Mouse (Mus musculus) frontal cortex, adult 2 months (tissue): Measurements from ENCODE around the gene Trmt44. TPM values are rescaled to one million over a fixed set of nuclear protein-coding genes. Genes with fewer than 3 reads are reported as not detected.
"Not testable (repeated sequence)": the region's sequence is repeated elsewhere in the genome, so short reads cannot be mapped to it uniquely, and the experiment has no call there.

Experiments
- DNase-seq, 2 experiments: peaks; one replicate each; pipeline ENCODE4 v3.0.0; 2022; ENCODE audit warnings: low spot score in 1 of 2; ENCODE audit errors: extremely low spot score in 1 of 2
- polyA plus RNA-seq: library from polyadenylated mRNA; depleted of rRNA; stranded (reverse); fragments of >200 nt; gene quantifications from 2 replicates; pipeline ENCODE4 v1.2.3, GENCODE M21; 2012

Gene Trmt44
- polyA plus RNA-seq, 1 experiment, result 6.8 TPM

DNA sequence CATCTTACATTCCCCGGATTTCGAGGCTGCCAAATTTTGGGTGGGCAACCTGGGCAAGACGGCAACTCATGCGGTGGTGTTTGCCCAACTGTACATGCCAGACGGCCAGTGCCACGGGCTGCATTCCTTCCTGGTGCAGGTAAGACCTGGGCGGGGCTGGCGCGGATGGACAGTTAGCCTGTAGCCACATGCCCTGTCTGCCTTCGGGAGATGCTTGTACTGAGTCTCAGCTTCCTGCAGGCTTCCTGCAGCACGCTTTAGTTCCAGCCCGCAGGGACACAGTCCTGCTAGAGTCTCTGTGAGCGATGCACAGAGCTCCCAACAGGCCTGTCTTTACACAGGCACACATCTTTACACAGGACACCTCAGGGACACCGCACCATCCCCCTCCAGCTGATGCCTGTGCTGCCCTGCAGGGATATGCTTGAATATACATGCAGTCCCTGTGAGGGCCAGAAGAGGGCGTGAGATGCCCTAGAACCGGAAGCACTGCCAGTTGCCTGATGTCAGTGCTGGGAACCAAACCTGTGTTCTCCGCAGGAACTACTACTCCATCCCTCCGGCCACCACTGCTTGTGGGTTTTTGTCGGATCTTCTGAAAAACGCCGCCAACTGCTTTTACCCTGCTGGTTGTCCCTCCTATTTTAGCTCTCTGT lies 17.3 kb upstream of the Trmt44 start:
- DNase-seq, result no peak

DNA sequence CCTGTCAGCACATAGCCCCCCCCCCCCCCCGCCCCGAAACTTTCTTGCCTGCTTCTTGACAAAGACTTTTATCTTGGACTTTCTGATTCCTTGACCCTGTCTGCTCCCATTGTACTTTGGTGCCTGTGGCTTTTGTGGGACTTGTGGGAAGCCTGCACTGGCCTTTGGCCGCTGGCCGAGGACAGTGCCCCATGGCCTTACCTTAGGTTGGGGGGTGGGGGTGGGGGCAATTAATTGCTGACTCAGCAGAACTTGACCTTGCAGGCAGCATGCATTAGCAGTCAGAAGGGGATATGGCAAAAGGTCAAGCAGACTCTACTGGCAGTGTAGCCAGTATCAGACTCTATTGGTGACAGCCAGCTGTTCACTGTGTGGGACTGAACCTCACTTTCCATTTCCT lies 16.6 kb upstream of the Trmt44 start:
- no peak for DNase-seq

DNA sequence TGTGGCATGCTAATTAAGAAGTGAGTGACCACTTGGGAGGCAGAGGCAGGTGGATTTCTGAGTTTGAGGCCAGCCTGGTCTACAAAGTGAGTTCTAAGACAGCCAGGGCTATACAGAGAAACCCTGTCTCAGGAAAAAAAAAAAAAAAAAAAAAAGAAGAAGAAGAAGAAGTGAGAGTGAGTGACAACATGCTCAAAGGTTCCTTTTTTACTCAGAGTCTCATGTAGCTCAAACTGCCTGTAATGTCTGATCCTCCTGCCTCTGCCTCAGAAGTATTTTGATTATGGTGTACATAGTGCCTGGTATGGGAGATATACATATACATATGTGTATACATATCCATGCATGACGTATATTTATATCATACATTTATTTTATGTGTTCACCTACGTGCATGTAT lies 9.4 kb upstream of the Trmt44 start:
- not testable (repeated sequence) for DNase-seq

DNA sequence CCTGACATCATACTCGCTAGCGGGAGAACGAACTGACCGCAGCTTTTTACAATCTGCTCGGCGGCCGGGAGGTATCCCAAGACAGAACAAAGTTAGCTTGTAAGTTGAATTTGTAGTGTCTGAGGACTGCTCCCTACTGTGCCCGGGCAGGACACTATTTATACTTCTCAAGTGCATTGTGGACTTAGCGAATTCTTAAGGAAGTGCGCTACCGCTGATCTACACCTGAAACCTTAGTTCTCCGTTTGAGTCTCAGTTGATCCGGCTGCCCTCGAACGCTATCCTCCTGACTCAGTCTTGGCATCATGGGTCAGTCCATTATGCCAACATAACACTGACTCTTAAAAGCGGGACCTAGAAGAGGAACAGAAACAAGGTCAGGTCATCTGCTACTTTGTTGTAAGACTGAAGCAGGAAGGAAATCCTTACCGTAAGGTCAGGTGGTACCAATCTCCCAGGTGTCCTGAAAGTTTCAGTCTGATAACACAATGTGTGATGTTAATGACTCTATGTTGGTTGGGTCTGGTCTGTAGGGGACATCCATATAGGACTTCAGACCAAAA lies 8.4 kb upstream of the Trmt44 start:
- DNase-seq, result no peak

DNA sequence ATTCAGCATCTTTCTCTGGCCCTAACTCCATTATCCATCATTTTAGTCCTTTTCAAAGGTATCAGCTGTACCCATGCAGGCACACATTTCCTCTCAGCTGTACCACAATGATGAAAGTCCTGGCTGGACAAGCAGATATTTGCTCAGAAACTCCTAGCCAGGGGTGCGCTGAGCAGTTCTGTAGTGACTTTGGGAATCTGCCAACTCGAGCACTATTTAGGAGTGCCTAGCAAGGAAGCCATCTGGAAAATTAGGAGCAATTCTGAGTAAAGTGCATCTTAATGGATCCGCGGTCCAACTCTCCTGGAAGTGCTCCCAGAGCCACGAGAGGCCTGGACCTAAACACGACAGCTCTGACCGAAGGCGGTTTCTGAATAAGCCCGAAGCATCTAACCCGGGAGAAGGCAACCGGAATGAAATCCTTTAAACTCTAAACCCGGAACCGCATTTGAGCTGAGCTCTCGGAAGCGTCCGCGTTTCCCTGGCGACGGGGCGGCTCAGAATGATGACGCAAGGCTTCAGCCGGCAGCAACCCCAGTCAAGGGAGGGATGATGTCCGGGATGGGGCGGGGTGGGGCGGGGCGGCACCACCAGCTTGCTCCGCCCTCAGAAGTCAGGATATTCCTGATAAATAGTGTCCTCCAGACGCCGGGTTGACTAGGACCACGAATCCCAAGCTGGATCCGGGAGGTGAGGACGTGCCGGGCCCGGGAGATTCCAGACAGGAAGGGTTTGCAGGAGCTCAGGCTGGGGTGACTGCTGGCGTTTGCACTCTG lies 7.8 kb upstream of the Trmt44 start, which contains the start of gene Acox3:
Gene Acox3 (plus strand): TSS at position 596 of the 776 bp plus-strand sequence.
- peak; percentile 94 to 99 for DNase-seq

DNA sequence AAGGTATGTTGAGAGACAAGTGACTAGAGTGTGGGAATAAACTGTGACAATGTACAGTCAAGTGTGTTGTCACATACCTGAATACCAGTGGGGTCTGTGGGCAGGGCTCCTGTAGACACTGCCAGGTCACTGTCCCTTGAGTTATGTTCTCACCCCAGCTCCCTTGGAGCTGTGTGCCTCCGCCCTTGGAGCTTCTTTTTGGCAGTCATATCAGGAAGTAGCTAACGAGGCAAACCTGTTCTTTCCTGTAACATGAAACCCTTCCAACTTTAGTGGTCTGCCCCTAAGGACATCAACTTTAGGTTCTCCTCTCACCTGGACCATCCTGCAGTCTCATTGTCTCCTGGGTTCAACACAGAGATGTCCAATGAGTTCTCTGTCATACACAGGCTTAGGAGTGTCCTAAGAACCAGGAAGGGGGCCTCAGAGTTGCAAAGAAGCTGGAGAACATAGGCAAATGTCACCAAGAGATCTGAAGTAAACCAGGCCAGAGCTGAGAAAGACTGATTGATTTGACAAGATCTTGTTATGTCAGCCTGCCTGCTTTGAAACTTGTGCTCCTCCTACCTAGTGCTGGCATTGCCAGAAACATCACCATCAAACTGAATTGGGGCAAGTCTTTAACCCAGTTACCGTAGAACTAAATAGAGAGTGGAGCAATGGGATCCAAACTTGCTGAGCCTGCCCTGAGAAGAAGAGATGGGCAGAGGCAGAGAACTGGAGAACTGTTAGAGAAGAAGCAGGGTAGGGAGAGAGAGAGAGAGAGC lies 5.5 kb upstream of the Trmt44 start:
- no peak for DNase-seq

DNA sequence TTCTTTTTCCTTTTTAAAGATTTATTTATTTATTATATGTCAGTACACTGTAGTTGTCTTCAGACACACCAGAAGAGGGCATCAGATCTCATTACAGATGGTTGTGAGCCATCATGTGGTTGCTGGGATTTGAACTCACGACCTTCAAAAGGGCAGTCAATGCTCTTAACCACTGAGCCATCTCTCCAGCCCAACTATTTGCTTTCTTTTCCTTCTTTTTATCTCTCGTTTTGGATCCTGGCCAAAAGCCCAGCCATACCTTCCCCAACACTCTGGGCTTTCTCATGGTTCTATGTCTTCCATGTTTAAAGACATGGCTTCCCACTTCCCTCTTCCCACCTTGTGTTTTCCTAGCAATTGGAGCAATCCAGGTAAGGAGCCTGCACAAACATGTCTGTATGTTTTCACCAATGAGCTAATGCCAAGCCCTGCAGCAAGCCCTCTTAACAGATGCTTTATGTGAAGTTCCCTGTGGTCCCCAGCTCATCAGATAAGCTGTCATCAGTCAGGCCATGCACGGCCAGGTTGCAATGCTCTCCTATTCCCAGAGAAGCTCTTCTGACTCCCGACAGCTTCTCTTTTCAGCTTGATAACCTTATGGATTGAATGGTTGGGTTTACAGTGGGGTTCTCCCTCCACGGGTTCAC lies 4.5 kb upstream of the Trmt44 start:
- DNase-seq, result no peak

DNA sequence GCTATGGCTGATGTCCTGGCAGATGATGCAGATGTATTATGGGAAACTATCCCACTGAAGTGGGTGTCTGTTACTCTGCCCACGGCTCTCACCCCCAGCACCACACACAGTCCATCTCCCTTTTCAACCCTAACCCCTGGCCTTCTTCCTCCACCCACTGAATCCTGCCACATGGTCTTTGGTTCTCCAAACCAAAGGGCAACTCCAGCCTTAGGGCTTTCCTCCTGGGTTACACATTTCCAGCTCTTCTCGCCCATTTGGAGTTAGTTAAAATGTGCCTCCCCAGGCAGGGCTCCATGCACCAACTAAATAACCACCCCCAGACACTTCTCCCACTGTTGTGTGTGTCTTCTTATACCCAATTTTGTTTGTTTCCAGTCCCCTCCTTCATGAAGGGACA lies 3.5 kb upstream of the Trmt44 start:
- no peak for DNase-seq

DNA sequence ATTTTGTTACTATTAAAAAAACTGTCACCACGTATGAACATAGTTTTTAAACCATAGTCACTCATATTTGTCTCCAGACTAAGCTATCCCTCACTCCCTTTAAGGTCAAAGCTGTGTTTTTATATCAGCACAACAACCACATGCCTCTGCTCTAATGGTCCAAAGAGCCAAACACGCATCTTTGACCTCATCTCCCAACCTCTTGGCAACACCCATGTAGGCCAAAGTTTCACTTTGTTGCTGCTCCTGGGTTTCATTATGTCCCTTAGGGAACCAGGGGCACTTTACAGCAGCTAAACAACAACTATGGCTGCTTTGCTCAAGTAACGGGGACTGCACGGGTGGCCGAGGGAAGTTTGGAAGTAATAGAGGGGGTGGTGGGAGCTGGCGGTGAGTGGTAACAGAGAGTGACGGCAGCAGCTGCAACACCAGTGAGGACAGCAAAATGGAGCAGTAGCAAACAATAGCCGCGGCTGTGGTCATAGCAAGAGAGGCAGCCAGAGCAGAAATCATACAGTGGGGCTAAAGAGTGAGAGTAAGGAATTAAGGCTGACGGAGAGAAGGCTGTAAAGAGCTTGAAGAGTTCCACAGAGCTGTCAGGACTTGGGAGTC lies 1.6 kb upstream of the Trmt44 start:
- no peak for DNase-seq

DNA sequence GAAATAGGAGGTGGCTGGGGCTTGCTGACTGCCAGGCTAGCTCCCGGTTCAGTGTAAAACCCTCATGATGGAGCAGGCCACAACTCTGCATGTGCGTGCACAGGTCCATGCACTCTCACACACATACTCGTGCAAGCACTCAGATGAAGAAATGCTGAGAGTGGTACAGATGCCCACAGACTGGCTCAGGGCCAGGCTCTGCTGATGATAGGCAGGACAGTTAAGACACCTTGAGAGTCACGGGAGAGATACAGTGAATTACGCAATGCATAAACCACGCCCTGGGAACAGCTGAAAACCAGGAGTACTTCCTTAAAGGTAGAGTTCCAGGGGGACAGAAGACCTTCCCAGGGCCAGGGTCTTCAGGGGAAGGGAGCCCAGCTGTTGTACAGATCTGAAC lies 3.3 kb downstream of the Trmt44 start:
- no peak for DNase-seq

DNA sequence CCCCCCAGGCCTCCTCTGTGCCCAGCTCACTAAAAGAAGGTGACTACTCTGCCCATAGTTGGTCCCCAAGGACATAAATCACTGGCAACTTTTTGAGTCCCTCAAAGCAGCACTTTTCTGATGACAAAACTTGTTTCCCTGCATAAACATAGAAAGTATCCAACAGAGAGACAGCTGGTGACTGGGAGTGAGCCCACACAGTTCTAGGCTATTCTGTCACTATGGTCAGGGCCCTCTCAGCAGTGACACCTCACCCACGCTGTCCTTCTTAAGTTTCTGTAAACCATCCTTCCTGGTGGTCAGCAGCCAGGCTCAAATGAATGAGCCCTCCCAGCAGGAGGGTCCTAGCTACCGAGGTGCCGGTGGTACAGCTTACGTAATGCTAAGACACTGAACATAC lies 8.2 kb downstream of the Trmt44 start:
- DNase-seq, result peak in 1 of 2 experiments; percentile 54

DNA sequence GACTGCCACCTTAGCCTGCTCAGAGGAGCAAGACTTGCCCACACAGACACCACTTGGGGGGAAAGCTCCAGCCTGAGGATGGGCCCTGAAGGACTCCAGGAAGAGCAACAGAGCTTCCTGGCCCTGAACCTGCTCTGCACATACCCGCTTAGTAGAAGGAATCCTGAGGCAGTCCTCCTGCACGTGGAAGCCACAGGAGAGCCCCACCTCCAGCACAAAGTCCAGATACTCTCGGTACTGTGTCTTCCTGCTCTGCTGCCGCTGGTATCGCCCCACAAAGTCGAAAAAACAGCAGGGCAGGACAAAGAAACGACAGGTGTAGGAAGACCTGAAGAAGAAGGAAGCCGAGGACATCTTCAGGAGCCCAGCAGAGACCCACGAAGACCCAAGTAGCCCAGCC lies 9.7 kb downstream of the Trmt44 start:
- DNase-seq, result no peak

DNA sequence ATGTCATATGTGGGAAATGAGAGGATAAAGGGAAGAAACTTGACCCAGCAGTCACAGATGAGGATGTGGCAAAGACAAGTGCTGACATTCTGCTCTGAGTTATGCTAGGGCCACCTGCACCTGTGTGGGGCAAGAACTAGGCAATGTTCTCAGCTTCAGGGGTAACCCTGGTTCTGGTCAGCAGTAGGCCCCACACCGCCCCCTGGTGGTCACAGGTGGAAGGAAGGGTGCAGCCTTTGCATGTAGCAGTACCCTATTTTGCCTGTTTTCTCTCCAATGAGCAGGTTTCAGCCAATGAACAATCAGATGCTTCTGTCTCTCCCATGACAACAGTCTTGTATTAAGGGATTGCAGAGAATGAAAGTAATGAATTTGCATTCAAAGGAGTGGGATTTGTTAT lies 11.4 kb downstream of the Trmt44 start:
- DNase-seq, result peak in 1 of 2 experiments; percentile 84

DNA sequence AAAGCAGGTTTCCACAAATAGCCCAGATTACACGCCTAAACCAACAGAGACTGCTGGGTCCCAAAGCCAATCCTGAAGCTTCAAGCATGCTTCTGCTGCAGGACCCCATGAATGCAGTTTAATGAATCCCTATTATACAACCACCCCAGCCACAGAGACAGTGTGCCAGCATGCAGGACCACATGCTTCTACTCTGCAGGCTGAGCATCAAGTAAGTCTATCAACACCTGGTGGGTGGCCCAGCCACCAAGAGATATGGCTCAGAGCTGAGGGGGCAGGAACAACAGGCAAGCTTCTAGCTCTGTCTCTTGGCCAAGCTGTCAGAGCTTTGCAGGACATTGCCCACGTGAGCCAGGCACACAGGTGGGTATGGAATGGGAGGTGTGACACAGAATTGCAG lies 12.3 kb downstream of the Trmt44 start:
- DNase-seq, result peak; percentile 61 to 66

DNA sequence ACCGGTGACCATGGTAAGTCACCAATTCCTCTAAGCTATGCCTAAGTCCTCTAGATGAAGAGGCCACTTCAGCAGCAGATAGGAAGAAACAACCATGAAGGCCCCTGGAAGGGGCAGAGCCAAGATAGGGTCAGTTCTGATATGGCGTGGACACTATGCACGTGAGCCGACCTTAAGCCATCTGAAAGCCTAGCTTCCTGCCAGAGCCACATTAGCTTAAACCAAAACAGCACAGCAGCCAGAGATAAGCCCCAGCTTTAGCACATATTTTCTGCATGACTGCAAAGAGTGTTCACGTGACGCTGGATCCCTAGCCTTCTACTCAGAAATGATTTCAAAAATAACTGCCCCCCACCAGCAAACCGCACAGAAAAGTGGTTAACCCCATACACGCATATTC lies 15.4 kb downstream of the Trmt44 start:
- DNase-seq, result no peak

DNA sequence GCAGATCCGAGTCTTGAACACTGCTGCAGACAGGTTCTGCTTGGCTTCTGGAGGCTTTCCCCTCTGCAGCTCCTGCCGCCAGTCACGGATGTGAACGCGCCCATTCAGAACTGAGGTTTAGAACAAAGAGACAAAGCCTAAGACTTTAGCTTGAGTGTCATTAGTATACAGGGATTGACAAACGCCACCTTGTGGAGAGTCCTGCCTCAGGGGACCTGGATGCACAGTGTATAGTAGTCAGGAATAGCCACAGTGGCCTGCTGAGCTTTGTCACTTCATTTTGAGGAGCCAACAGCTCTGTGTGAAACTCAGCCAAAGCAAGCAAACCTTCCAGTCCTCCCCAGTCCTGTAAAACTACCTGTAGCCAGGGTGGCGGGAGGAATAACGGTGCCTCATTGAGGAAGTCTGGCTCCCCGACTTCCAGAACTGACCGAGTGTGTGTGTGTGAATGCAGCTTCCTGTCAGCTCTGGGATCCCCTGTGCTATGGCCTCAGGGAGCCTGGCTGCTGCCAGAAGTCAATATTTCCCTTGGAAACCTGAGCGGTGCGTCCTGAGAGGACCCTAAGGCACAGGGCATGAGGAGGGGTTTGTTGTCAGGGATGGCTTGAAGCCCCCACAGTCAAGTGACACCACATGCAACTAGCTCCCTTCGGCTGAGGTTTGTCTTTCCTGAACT lies 16.8 kb downstream of the Trmt44 start:
- no peak for DNase-seq

DNA sequence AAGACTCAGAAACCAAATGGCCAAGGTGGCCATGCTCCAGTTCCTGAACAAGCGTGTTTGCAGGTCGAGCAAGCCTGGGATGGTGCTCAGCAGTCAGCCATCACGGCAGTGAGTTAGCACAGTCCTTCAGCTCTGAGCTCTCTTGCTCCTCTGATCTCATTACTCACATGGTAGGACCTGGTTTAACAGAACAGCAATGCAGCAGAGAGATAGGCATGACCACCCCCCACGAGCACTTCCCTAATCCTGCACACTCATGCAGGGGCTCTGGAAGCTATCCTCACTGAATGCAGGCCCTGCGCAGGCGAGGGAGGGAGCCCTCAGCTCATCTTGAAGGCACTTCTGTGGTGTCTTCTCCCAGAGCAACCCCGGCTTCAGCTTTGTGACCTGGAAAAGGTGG lies 18.5 kb downstream of the Trmt44 start:
- no peak for DNase-seq

DNA sequence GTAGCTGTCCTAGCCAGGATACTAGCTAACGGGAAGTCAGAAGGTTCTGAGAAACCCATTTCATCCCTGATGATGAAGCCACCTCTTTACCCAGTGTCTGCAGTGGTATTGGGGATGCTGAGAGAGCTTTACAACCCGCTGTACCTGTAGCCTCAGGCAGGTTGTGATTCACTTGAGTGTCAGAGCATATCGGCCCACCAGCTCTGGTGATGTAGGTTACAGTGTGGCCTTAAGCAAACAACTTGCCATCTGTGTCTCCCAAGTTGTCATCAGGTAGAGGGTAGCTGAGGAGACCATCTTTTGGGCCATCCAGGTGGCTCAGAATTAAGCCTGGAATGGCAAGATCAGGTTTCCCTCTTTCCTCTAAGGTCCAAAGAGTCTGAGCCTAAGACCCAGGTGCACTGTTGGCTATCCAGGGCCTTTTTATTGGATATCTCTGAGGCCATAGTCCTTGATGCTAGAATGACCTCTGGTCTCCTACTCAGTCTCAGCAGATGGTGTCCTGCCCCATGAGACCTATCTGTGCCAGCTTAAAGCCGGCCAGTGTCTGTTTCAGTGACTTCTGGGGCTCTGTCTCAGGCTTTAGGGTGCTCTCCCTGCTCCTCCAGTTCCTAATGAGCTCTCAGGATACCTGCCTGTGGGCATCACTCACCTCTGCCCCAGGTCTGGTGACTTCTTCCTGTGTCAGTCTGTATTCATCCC lies 21.9 kb downstream of the Trmt44 start:
- no peak for DNase-seq
